Mouse (Mus musculus) heart, embryonic 16.5 days (tissue): ENCODE measurements at regions not wholly inside any gene's neighbourhood (a gene's known extent, or its start where the extent isn't known, plus 50 kb on each side); places are given as distances from the start of the nearest gene placed in this dataset.

Experiments
- ATAC-seq: fragments of 200-750 bp; cut with Nextera tagmentation; replicated peaks from 2 replicates; pipeline ENCODE4 v1.8.0; 2017; ENCODE audit warnings: moderate number of reproducible peaks; ENCODE audit not compliant: insufficient read depth, low FRiP score; ENCODE audit errors: extremely low read depth
- H3K27ac ChIP-seq: fragments of 300-500 bp; sonication (generic); 2 replicates; pipeline ENCODE4 v1.5.1; 2014; ENCODE audit warnings: mild to moderate bottlenecking, low read length, control low read depth, moderate library complexity
- H3K27me3 ChIP-seq: fragments of 300-500 bp; sonication (generic); 2 replicates; pipeline ENCODE4 v1.6.1; 2014; ENCODE audit warnings: low read length, mixed read lengths; ENCODE audit not compliant: control insufficient read depth, insufficient read depth
- H3K36me3 ChIP-seq: fragments of 300-500 bp; sonication (generic); 2 replicates; pipeline ENCODE4 v1.6.1; 2014; ENCODE audit not compliant: control insufficient read depth, insufficient read depth
- H3K4me1 ChIP-seq: fragments of 300-500 bp; sonication (generic); 2 replicates; pipeline ENCODE4 v1.6.1; 2014; ENCODE audit warnings: low read length, mixed read lengths; ENCODE audit not compliant: control insufficient read depth, insufficient read depth
- H3K4me2 ChIP-seq: fragments of 300-500 bp; sonication (generic); 2 replicates; pipeline ENCODE4 v1.6.1; 2014; ENCODE audit warnings: low read depth, mild to moderate bottlenecking, control low read depth, low read length
- H3K4me3 ChIP-seq: fragments of 300-500 bp; sonication (generic); 2 replicates; pipeline ENCODE4 v1.5.1; 2014; ENCODE audit warnings: mild to moderate bottlenecking, control low read depth, low read length
- H3K9ac ChIP-seq: fragments of 300-500 bp; sonication (generic); 2 replicates; pipeline ENCODE4 v1.6.1; 2014; ENCODE audit warnings: low read length, control low read depth
- H3K9me3 ChIP-seq: fragments of 300-500 bp; sonication (generic); replicated peaks from 2 replicates; pipeline ENCODE4 v1.6.1; 2016; ENCODE audit warnings: low read length; ENCODE audit not compliant: control insufficient read depth
- WGBS: fragments of 180-500 bp; shearing (Covaris S2); extraction: QIAGEN DNeasy Blood & Tissue Kit; methylation state at CpG from one replicate; pipeline ENCODE4 v1.1.7; 2014; 5-methylcytosine and 5-hydroxymethylcytosine counted together

DNA sequence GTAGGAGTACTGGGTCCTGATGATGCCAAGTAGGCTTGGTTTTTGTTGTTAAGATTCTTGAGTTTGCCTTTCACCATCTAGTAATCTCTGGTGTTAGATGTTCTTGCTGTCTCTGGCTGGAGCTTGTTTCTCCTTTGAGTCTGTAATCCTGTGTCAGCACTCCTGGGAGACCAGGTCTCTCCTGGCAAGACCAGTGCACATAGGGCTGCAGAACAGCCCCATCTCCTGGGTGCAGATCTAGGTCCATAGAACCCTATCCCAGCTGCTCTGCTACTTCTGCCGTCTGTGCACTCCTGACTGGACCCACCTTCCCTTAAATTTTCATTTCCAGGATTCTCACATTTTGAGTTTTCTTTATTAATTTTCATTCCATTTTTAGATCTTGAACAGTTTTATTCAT is 283.9 kb downstream of the Phkb start:
- Histone ChIP-seq H3K9ac (no peak overlapping the region), H3K27me3 (no peaks in the 10 kb centered on the region), H3K9me3 (no peaks in the 10 kb centered on the region), H3K4me2 (no peak overlapping the region), H3K36me3 (no peaks in the 10 kb centered on the region), H3K4me3 (no peak overlapping the region), H3K4me1 (no peaks in the 10 kb centered on the region), H3K27ac (no peak overlapping the region)
- WGBS, result 74% methylated on average over 1 of the region's 1 CpGs
- ATAC-seq, result no peak
